29 mouse cellular contexts compared by ENCODE assay signal in genomic region chr6:37053411-37053810, GRCm38 (mm10).
DNase-seq lines count a peak whose midpoint lies in the region; ATAC-seq lines count a peak whose summit lies in the region.
"Had no signal": no experiment of that assay in that cellular context is flagged by ENCODE, and none has a peak within 500 bp of the region (broad histone marks: within the 10 kb centered on the region; RNA-seq: fewer than 3 reads in every experiment).

No protein-coding gene starts in this region.

- peak; percentile 36 for DNase-seq in adrenal gland, adult 8-10 months
- no peak for DNase-seq in adrenal gland, adult 18-20 months (ENCODE audit: low spot score in 2 of 2)
- DNase-seq in kidney, adult 9 months, result peak; percentile 79
- peak; percentile 47 for DNase-seq in kidney, postnatal 14 days
- DNase-seq in left cerebral cortex, postnatal 14 days (ENCODE audit: low spot score in 2 of 2), result no peak
- no peak for DNase-seq in spleen, adult 18-20 months
- DNase-seq: cerebellum, adult 18-20 months; cerebellum, postnatal 10 days; gastrocnemius, adult 2 months; heart, postnatal 14 days; layer of hippocampus, adult 9-11 months; lung, embryonic 14.5 days; lung, postnatal 14 days; retina, postnatal 1 day; right cerebral cortex, postnatal 25 days; thymus, adult 18-20 months; thymus, postnatal 25 days had no signal

- no peak overlapping the region for H3K4me3 ChIP-seq in kidney, embryonic 16.5 days (ENCODE audit: low read length)
- H3K4me3 ChIP-seq: embryonic facial prominence, embryonic 13.5 days; forebrain, embryonic 10.5 days; forebrain, embryonic 15.5 days; gastrocnemius, adult 2 months; intestine, embryonic 15.5 days; limb, embryonic 12.5 days; liver, embryonic 15.5 days; midbrain, embryonic 15.5 days; neural tube, embryonic 15.5 days had no signal

- no peaks in the 10 kb centered on the region; the same call in 1 of the 2 replicates for H3K4me1 ChIP-seq in kidney, embryonic 16.5 days (ENCODE audit: insufficient read depth, low read length)
- H3K4me1 ChIP-seq: embryonic facial prominence, embryonic 13.5 days; forebrain, embryonic 10.5 days; forebrain, embryonic 15.5 days; intestine, embryonic 15.5 days; liver, embryonic 15.5 days; neural tube, embryonic 15.5 days had no signal

- H3K9ac ChIP-seq in kidney, embryonic 16.5 days (replicated peaks; ENCODE audit: low read length), result no peak overlapping the region
- H3K9ac ChIP-seq: embryonic facial prominence, embryonic 13.5 days; forebrain, embryonic 15.5 days; intestine, embryonic 15.5 days; limb, embryonic 12.5 days; liver, embryonic 15.5 days; lung, embryonic 14.5 days; midbrain, embryonic 15.5 days; neural tube, embryonic 15.5 days had no signal

- ATAC-seq in kidney, embryonic 16.5 days (ENCODE audit: low FRiP score, low TSS enrichment), result no peak
- ATAC-seq: intestine, embryonic 15.5 days; Patski had no signal

- intact Hi-C loops in left cerebral cortex, postnatal 14 days (cut with DNase I), result no loop called here

- H3K9me3 ChIP-seq in kidney, embryonic 16.5 days (ENCODE audit: low read length), result no peaks in the 10 kb centered on the region
- H3K9me3 ChIP-seq: embryonic facial prominence, embryonic 13.5 days; forebrain, embryonic 10.5 days; forebrain, embryonic 15.5 days; intestine, embryonic 15.5 days; limb, embryonic 12.5 days; liver, embryonic 15.5 days; midbrain, embryonic 15.5 days; neural tube, embryonic 15.5 days had no signal

- H3K27me3 ChIP-seq in kidney, embryonic 16.5 days (ENCODE audit: insufficient read depth, low read length), result no peaks in the 10 kb centered on the region
- H3K27me3 ChIP-seq: embryonic facial prominence, embryonic 13.5 days; forebrain, embryonic 15.5 days; intestine, embryonic 15.5 days; limb, embryonic 12.5 days; liver, embryonic 15.5 days; midbrain, embryonic 15.5 days; neural tube, embryonic 15.5 days had no signal

- 59% methylated on average over 2 of the region's 2 CpGs for WGBS in kidney, embryonic 16.5 days

- no peaks in the 10 kb centered on the region for H3K36me3 ChIP-seq in kidney, embryonic 16.5 days (ENCODE audit: insufficient read depth, low read length)
- H3K36me3 ChIP-seq: embryonic facial prominence, embryonic 13.5 days; forebrain, embryonic 10.5 days; forebrain, embryonic 15.5 days; intestine, embryonic 15.5 days; limb, embryonic 12.5 days; liver, embryonic 15.5 days; midbrain, embryonic 15.5 days; neural tube, embryonic 15.5 days had no signal

- H3K4me2 ChIP-seq in kidney, embryonic 16.5 days (replicated peaks; ENCODE audit: low read depth, low read length), result no peak overlapping the region
- H3K4me2 ChIP-seq: embryonic facial prominence, embryonic 13.5 days; forebrain, embryonic 15.5 days; intestine, embryonic 15.5 days; limb, embryonic 12.5 days; liver, embryonic 15.5 days; lung, embryonic 14.5 days; midbrain, embryonic 15.5 days; neural tube, embryonic 15.5 days had no signal

- H3K27ac ChIP-seq in kidney, embryonic 16.5 days (ENCODE audit: low read length), result no peak overlapping the region
- H3K27ac ChIP-seq: embryonic facial prominence, embryonic 13.5 days; forebrain, embryonic 10.5 days; forebrain, embryonic 15.5 days; gastrocnemius, adult 2 months; hindbrain, postnatal 0 days; intestine, embryonic 15.5 days; liver, embryonic 15.5 days; midbrain, embryonic 15.5 days; neural tube, embryonic 15.5 days; stomach, postnatal 0 days had no signal

Comparison
In these comparisons a context has a peak if more than half of its experiments do, and no peak if none do; other contexts are left out.
1. DNase-seq: peak in adrenal gland, adult 8-10 months (single experiment), kidney, adult 9 months (single experiment) and kidney, postnatal 14 days (single experiment); none in adrenal gland, adult 18-20 months (0 of 2), left cerebral cortex, postnatal 14 days (0 of 2) and spleen, adult 18-20 months (0 of 2).